Mouse (Mus musculus) heart, postnatal 0 days (tissue): ENCODE measurements around the gene 2310030G06Rik. TPM values are rescaled to one million over a fixed set of nuclear protein-coding genes. Genes with fewer than 3 reads are reported as not detected.

Experiments
- ATAC-seq: fragments of 200-750 bp; cut with Nextera tagmentation; 2 replicates; pipeline ENCODE4 v1.8.0; 2017; ENCODE audit warnings: low read depth, moderate number of reproducible peaks, moderate library complexity; ENCODE audit not compliant: insufficient read depth
- DNase-seq: peaks from one replicate; pipeline ENCODE4 v3.0.0-alpha.2; 2016; ENCODE audit warnings: low spot score
- H3K27ac ChIP-seq: fragments of 300-500 bp; sonication (generic); 2 replicates; pipeline ENCODE4 v1.5.1; 2014; ENCODE audit warnings: low read depth, mild to moderate bottlenecking
- H3K27me3 ChIP-seq: fragments of 300-500 bp; sonication (generic); 2 replicates; pipeline ENCODE4 v1.6.1; 2014; ENCODE audit warnings: low read length, mixed read lengths; ENCODE audit not compliant: control insufficient read depth, insufficient read depth
- H3K36me3 ChIP-seq: fragments of 300-500 bp; sonication (generic); replicated peaks from 2 replicates; pipeline ENCODE4 v1.6.1; 2014; ENCODE audit warnings: low read length, mixed read lengths; ENCODE audit not compliant: control insufficient read depth, insufficient read depth
- H3K4me1 ChIP-seq: fragments of 300-500 bp; sonication (generic); 2 replicates; pipeline ENCODE4 v1.6.1; 2014; ENCODE audit warnings: antibody characterized with exemption; ENCODE audit not compliant: control insufficient read depth, insufficient read depth
- H3K4me2 ChIP-seq: fragments of 300-500 bp; sonication (generic); 2 replicates; pipeline ENCODE4 v1.6.1; 2014; ENCODE audit warnings: low read depth, mild to moderate bottlenecking, low read length, moderate library complexity
- H3K4me3 ChIP-seq: fragments of 300-500 bp; sonication (generic); 2 replicates; pipeline ENCODE4 v1.5.1; 2014; ENCODE audit warnings: low read depth, low read length
- H3K9ac ChIP-seq: fragments of 300-500 bp; sonication (generic); replicated peaks from 2 replicates; pipeline ENCODE4 v1.6.1; 2014; ENCODE audit warnings: low read depth, low read length, mixed read lengths
- H3K9me3 ChIP-seq: fragments of 300-500 bp; sonication (generic); replicated peaks from 2 replicates; pipeline ENCODE4 v1.6.1; 2016; ENCODE audit warnings: low read length; ENCODE audit not compliant: control insufficient read depth
- CTCF ChIP-seq: IDR thresholded peaks from 2 replicates; pipeline ENCODE4 v1.5.1; 2016; ENCODE audit warnings: antibody characterized with exemption, control low read depth, low read depth
- EP300 ChIP-seq: IDR thresholded peaks from 2 replicates; pipeline ENCODE4 v1.6.1; 2016; ENCODE audit warnings: antibody characterized with exemption, low read depth
- WGBS: fragments of 180-500 bp; shearing (Covaris S2); extraction: QIAGEN DNeasy Blood & Tissue Kit; methylation state at CpG from one replicate; pipeline ENCODE4 v1.1.7; 2014; 5-methylcytosine and 5-hydroxymethylcytosine counted together
- polyA plus RNA-seq: library from polyadenylated mRNA; unstranded; fragments of >200 nt; fragmentation: Nextera tagmentation; extraction: Ambion mirVana; gene quantifications from 2 replicates; pipeline ENCODE4 v1.2.1, GENCODE M21; 2015
- total RNA-seq: library from RNA; depleted of rRNA; stranded (reverse); fragments of >200 nt; gene quantifications from 2 replicates; pipeline ENCODE4 v1.2.3, GENCODE M21; 2014; ENCODE audit warnings: low replicate concordance

Gene 2310030G06Rik
- total and polyA plus RNA-seq, 2 experiments from 2014 or later, result 3.6 to 10.6 TPM

GRCm38 (mm10) chr9:50711337-50711736 is 35.0 kb downstream of the 2310030G06Rik start:
- ATAC-seq (no peak), DNase-seq (no peak)
- Histone ChIP-seq H3K9ac (no peak overlapping the region), H3K4me2 (no peak overlapping the region), H3K27ac (no peak overlapping the region), H3K36me3 (no peaks in the 10 kb centered on the region; the same call in 1 of the 2 replicates), H3K4me3 (no peak overlapping the region), H3K4me1 (no peaks in the 10 kb centered on the region), H3K27me3 (no peaks in the 10 kb centered on the region), H3K9me3 (no peaks in the 10 kb centered on the region)
- WGBS, result 82% methylated on average over 4 of the region's 4 CpGs
- TF ChIP-seq CTCF (no peak), EP300 (no peak)

- no peak for DNase-seq
- 22% methylated on average over 2 of the region's 2 CpGs for WGBS
- Histone ChIP-seq H3K4me1 (no peaks in the 10 kb centered on the region), H3K9me3 (no peaks in the 10 kb centered on the region), H3K27me3 (no peaks in the 10 kb centered on the region), H3K4me3 (no peak overlapping the region), H3K36me3 (peaks cover 3% of the 10 kb centered on the region; the same call in 1 of the 2 replicates), H3K27ac (no peak overlapping the region), H3K9ac (no peak overlapping the region), H3K4me2 (no peak overlapping the region)
- peak; percentile 69 for TF ChIP-seq CTCF
- TF ChIP-seq EP300, result no peak
- no peak for ATAC-seq
These were observed 37.2 kb downstream of the 2310030G06Rik start for GRCm38 (mm10) chr9:50709108-50709507.

- no peaks in the 10 kb centered on the region for H3K4me1 ChIP-seq
- 78% methylated on average over 6 of the region's 6 CpGs for WGBS
- peaks cover 13% of the 10 kb centered on the region; the same call in 1 of the 2 replicates for H3K36me3 ChIP-seq
- no peaks in the 10 kb centered on the region for H3K9me3 ChIP-seq
- DNase-seq (no peak), ATAC-seq (no peak)
- no peak overlapping the region for H3K27ac ChIP-seq
- H3K9ac ChIP-seq, result no peak overlapping the region
- no peak for TF ChIP-seq CTCF
- TF ChIP-seq EP300, result no peak
- H3K27me3 ChIP-seq, result no peaks in the 10 kb centered on the region
- no peak overlapping the region for H3K4me3 ChIP-seq
- H3K4me2 ChIP-seq, result no peak overlapping the region
These were observed 41.4 kb downstream of the 2310030G06Rik start for GRCm38 (mm10) chr9:50704907-50705306.

GRCm38 (mm10) chr9:50700921-50701691 is 45.2 kb downstream of the 2310030G06Rik start:
- ATAC-seq, result peak; percentile 89
- DNase-seq, result peak; percentile 79
- no peaks in the 10 kb centered on the region for H3K27me3 ChIP-seq
- WGBS, result 47% methylated on average over 11 of the region's 11 CpGs
- TF ChIP-seq CTCF (0 out of 2 replicates have a peak, but pooled peaks have one; percentile 8), EP300 (no peak)
- H3K4me3 ChIP-seq, result no peak overlapping the region; the same call in 1 of the 2 replicates
- peak overlapping the region; percentile 30; the same call in 1 of the 2 replicates for H3K4me2 ChIP-seq
- H3K9ac ChIP-seq, result no peak overlapping the region
- peaks cover 20% of the 10 kb centered on the region for H3K4me1 ChIP-seq
- peaks cover 13% of the 10 kb centered on the region; the same call in 1 of the 2 replicates for H3K36me3 ChIP-seq
- H3K27ac ChIP-seq, result peak overlapping the region; percentile 73
- no peaks in the 10 kb centered on the region for H3K9me3 ChIP-seq

GRCm38 (mm10) chr9:50698418-50699409 is 47.6 kb downstream of the 2310030G06Rik start:
- peaks cover 10% of the 10 kb centered on the region; the same call in 1 of the 2 replicates for H3K36me3 ChIP-seq
- no peak overlapping the region for H3K27ac ChIP-seq
- peaks cover 20% of the 10 kb centered on the region for H3K4me1 ChIP-seq
- peak overlapping the region; percentile 54 for H3K4me3 ChIP-seq
- H3K9ac ChIP-seq, result peak overlapping the region; percentile 50; the same call in 1 of the 2 replicates
- no peak for TF ChIP-seq CTCF
- TF ChIP-seq EP300, result no peak
- WGBS, result under 1% methylated on average over 58 of the region's 70 CpGs
- peak overlapping the region; percentile 94 for H3K4me2 ChIP-seq
- DNase-seq (no peak), ATAC-seq (0 out of 2 replicates have a peak, but pooled peaks have one; percentile 12)
- H3K27me3 ChIP-seq, result no peaks in the 10 kb centered on the region
- H3K9me3 ChIP-seq, result no peaks in the 10 kb centered on the region
